Mouse (Mus musculus) small intestine, adult 2 months (tissue): Measurements from ENCODE around the gene Nr2e1. TPM values are rescaled to one million over a fixed set of nuclear protein-coding genes. Genes with fewer than 3 reads are reported as not detected.

Experiments used
- H3K27ac ChIP-seq: fragments of 200-500 bp; 2 replicates; pipeline ENCODE4 v1.5.1; 2012; ENCODE audit warnings: low read depth, low read length, control low read depth, inconsistent platforms; ENCODE audit not compliant: insufficient read depth
- H3K27me3 ChIP-seq: fragments of 200-500 bp; 2 replicates; pipeline ENCODE4 v1.6.1; 2012; ENCODE audit warnings: mild to moderate bottlenecking, moderate library complexity, low read length, inconsistent platforms; ENCODE audit not compliant: control insufficient read depth, insufficient read depth
- H3K36me3 ChIP-seq: fragments of 200-500 bp; 2 replicates; pipeline ENCODE4 v1.6.1; 2012; ENCODE audit warnings: mild to moderate bottlenecking, low read length, control low read depth, inconsistent platforms; ENCODE audit not compliant: control insufficient read depth, insufficient read depth
- H3K4me1 ChIP-seq: fragments of 200-500 bp; 2 replicates; pipeline ENCODE4 v1.6.1; 2012; ENCODE audit warnings: low read length, inconsistent platforms, mixed read lengths; ENCODE audit not compliant: control insufficient read depth, insufficient read depth, insufficient read length
- H3K4me3 ChIP-seq: fragments of 200-500 bp; 2 replicates; pipeline ENCODE4 v1.5.1; 2012; ENCODE audit warnings: low read depth, mild to moderate bottlenecking, control low read depth, inconsistent platforms, low read length, moderate library complexity
- CTCF ChIP-seq: fragments of 200-500 bp; IDR thresholded peaks from 2 replicates; pipeline ENCODE4 v1.5.1; 2012; ENCODE audit warnings: low read depth, mild to moderate bottlenecking, control low read depth, inconsistent platforms, low read length, moderate library complexity, mixed read lengths; ENCODE audit not compliant: insufficient replicate concordance, insufficient read length; ENCODE audit errors: extremely low read depth
- POLR2A ChIP-seq: fragments of 200-500 bp; IDR thresholded peaks from 2 replicates; pipeline ENCODE4 v1.6.1; 2012; ENCODE audit warnings: low read depth, mild to moderate bottlenecking, control low read depth, inconsistent platforms, low read length, moderate library complexity
- WGBS: fragments of 180-500 bp; shearing (Covaris S2); methylation state at CpG from one replicate; pipeline ENCODE4 v1.1.7; 2018; 5-methylcytosine and 5-hydroxymethylcytosine counted together
- polyA plus RNA-seq: library from polyadenylated mRNA; depleted of rRNA; stranded (reverse); fragments of >200 nt; gene quantifications from 2 replicates; pipeline ENCODE4 v1.2.3, GENCODE M21; 2012

The Nr2e1 gene
- polyA plus RNA-seq, 1 experiment, result not detected

DNA sequence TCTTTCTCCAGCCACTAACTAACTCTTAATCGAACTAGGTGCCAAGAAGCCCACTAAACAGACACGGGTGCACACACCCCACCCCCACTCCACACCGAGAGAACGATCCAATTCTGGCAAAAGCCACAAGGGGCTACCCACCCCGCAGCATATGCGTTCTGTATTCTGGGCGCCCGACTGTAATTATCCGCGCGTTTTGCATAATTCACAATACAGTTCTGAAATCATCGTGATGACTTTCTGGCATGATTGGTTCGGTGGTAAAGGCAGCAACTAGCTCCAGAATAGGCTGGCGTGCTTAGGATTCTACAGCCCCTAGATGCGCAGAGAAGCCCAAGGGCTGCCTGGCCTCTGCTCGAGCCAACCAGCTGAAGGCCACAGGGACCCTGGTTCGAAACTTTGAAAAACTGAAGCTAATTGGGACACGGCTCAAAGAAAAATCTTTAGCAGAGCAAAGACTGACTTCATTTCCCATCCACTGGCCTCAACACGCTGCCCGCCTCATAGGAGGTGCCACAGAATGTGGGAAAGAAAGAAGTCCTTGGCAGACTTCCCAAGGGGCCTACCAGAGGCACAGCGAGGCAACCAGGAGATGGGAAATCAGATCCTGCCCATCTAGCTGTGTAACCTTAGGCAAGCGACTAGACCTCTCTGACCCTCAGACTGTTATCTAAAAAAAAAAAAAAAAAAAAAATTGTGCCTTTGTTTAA lies 2.3 kb upstream of the Nr2e1 start:
- Histone ChIP-seq H3K4me1 (peaks cover 4% of the 10 kb centered on the region; the same call in 1 of the 2 replicates), H3K27me3 (peaks cover 84% of the 10 kb centered on the region), H3K36me3 (no peaks in the 10 kb centered on the region), H3K27ac (no peak overlapping the region), H3K4me3 (no peak overlapping the region)
- 11% methylated on average over 22 of the region's 22 CpGs for WGBS
- TF ChIP-seq POLR2A (no peak), CTCF (no peak)

DNA sequence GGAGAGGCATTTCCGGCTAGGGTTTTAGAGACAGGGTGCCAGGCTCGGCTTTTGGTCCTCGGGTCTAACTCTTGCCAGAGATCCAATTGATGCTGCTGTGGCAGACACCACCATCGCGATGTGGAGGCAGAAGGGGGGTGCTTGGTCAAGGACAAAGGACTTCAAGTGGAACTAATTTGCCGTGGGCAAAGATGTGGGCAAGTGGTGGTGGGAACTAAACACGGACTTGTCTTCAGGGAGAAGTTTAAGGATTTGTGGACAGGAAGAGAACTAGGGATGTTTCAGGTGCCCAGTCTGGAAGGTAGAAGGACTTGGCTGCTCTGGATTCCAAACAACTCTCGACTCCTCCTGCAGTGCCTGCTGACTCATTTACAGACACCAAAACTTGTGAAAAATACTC lies 1.7 kb upstream of the Nr2e1 start:
- no peak overlapping the region for H3K4me3 ChIP-seq
- peaks cover 84% of the 10 kb centered on the region for H3K27me3 ChIP-seq
- WGBS, result 3% methylated on average over 8 of the region's 8 CpGs

DNA sequence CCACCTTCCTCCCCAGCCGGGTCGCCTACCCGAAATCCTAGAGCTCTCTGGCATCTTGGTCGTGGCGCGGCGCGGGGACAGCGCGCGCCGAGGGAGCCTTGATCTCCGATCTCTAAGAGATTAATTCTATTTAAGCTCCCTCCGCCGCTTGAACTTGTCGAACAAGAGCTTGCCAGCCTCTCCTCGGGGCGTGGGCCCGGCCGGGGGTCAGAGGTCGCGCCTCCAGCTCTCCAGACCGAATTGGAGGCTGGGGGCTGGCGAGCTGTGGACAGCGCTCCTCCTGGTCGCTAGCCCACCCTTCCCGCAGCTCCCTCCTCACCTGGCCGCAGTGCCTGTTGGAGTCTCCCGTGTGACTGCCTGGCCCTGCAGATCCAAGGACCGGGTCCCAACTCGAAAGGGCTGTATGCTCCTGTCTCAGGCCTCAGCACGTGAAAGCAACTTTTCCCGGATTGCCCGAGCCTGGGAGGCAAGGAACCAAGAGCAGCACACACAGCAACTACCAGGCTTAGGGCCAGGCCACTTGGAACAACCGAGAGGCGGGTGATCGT lies 1.1 kb upstream of the Nr2e1 start:
- Histone ChIP-seq H3K27ac (no peak overlapping the region), H3K36me3 (no peaks in the 10 kb centered on the region), H3K4me1 (peaks cover 7% of the 10 kb centered on the region), H3K4me3 (no peak overlapping the region), H3K27me3 (peaks cover 89% of the 10 kb centered on the region)
- 3% methylated on average over 37 of the region's 37 CpGs for WGBS
- TF ChIP-seq CTCF (no peak), POLR2A (no peak)

More for the DNA sequence above, 1.7 kb upstream of the Nr2e1 start:
- no peak for TF ChIP-seq CTCF
- peaks cover 4% of the 10 kb centered on the region; the same call in 1 of the 2 replicates for H3K4me1 ChIP-seq
- no peaks in the 10 kb centered on the region for H3K36me3 ChIP-seq
- no peak overlapping the region for H3K27ac ChIP-seq

- TF ChIP-seq POLR2A, result no peak
- Histone ChIP-seq H3K27me3 (peaks cover 90% of the 10 kb centered on the region), H3K36me3 (no peaks in the 10 kb centered on the region), H3K4me1 (peaks cover 7% of the 10 kb centered on the region), H3K4me3 (no peak overlapping the region), H3K27ac (no peak overlapping the region)
- WGBS, result 4% methylated on average over 32 of the region's 32 CpGs
Measured at GRCm38 (mm10) chr10:42583902-42584435, 537 bp upstream of the Nr2e1 start.

DNA sequence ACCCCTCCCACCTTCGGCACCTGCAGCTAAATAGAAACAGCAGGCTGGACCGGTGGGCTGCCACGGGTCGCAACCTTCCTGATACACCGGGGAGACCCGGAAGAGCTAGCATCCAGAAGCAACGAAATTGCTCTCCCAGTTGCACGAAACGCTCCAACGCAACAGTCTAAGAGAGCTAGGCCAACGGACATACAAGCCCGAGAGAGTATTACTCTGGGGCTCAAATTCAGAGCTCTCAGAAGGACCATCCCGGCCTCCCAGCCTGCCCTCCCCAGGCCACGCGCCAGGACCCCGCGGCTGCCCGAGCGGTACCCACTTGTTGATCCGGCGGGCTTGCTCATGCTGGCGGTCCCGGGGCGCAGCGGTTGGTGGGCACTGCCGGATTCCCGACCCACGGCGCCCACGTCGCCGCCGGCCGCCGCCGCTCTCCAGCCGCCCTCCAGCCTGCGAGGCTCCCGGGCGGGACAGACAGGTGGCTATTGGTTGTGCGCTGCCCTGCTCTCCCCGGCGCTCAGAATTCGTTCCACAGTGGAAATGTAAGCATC lies 794 bp downstream of the Nr2e1 start:
- no peak for TF ChIP-seq CTCF
- TF ChIP-seq POLR2A, result no peak
- H3K4me1 ChIP-seq, result peaks cover 7% of the 10 kb centered on the region
- peaks cover 89% of the 10 kb centered on the region for H3K27me3 ChIP-seq
- H3K4me3 ChIP-seq, result no peak overlapping the region
- H3K36me3 ChIP-seq, result no peaks in the 10 kb centered on the region
- H3K27ac ChIP-seq, result no peak overlapping the region
- 2% methylated on average over 44 of the region's 44 CpGs for WGBS

DNA sequence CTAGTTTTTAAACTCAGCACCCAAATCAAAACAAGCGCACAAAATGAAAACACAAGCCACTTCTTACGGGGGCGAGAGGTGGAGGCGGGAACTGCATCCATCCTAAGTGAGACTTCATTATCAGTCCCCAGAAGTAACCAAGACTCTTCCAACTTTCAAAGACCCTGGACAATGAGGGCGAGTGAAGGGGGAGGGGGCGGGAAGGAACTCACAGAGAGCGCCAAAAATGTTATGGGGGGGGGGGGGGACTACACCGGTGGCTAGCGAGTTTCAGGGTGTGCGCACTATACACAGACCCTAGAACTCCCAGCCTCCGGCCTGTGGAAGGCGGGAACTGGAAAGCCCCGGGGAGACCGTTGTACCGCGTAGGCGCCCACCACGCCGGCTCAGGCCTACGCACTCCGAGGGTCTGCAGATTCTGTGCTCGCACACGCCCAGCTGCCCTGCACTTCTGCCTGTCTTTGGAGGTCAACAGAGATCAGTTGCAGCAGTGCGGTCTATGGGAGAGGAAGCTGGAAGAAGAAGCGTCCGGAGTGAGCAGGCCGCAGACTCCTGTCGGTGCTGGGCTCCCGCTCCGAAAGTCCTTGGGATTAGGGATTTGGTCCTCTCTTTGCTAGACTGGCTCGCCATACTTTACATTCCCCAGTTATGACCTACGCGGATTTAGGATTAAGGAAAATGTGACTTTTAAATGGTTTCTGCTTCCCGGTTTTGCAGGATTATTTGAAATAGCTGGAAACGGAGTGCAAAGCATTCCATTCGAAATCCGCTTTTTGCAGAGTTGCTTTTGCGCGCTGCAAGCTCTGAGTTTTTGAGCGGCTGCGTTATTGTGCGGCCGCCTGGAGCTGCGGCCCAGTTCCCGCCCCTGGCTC lies 1.5 kb downstream of the Nr2e1 start:
- Histone ChIP-seq H3K27me3 (peaks cover 92% of the 10 kb centered on the region), H3K36me3 (no peaks in the 10 kb centered on the region), H3K27ac (no peak overlapping the region), H3K4me3 (no peak overlapping the region), H3K4me1 (peaks cover 7% of the 10 kb centered on the region)
- TF ChIP-seq POLR2A (no peak), CTCF (no peak)
- WGBS, result 6% methylated on average over 45 of the region's 45 CpGs

DNA sequence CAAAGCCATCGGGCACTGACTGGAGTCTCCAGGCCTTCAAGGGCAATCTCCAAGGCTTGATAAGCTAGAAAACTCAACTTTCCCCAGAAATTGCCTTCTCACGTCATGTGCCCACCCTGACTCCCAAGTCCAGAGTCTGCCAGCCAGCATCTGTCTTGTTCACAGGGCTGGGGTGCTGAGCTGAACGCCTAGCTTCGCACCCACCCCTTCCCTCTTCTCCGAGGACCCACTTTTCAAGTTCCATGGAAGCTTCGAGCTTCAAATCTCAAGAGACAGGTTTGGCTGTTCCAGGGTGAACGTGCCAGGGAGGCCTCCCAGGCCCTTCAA lies 2.5 kb downstream of the Nr2e1 start:
- TF ChIP-seq POLR2A (no peak), CTCF (no peak)
- H3K4me1 ChIP-seq, result peaks cover 7% of the 10 kb centered on the region
- peaks cover 86% of the 10 kb centered on the region for H3K27me3 ChIP-seq
- no peak overlapping the region for H3K27ac ChIP-seq
- 11% methylated on average over 7 of the region's 7 CpGs for WGBS
- no peaks in the 10 kb centered on the region for H3K36me3 ChIP-seq
- no peak overlapping the region for H3K4me3 ChIP-seq
